Mouse (Mus musculus) midbrain, embryonic 12.5 days (tissue): ENCODE results near the gene Clcc1. TPM values are rescaled to one million over a fixed set of nuclear protein-coding genes. Genes with fewer than 3 reads are reported as not detected.

Source experiments
- polyA plus RNA-seq: library from polyadenylated mRNA; unstranded; fragments of >200 nt; fragmentation: Nextera tagmentation; extraction: Ambion mirVana; gene quantifications from 2 replicates; pipeline ENCODE4 v1.2.1, GENCODE M21; 2016

The Clcc1 gene
- polyA plus RNA-seq, 1 experiment from 2014 or later = 64.8 TPM

Other genes with a start within 250 kb of the Clcc1 start
- 73.3 and 78.2 TPM in 2 replicates for gene Celsr2, start 238.4 kb upstream of the Clcc1 start, polyA plus RNA-seq
- gene Sars, start 208.7 kb upstream of the Clcc1 start, polyA plus RNA-seq = 184 and 192 TPM in 2 replicates
- gene 1700013F07Rik, start 119.8 kb upstream of the Clcc1 start, polyA plus RNA-seq = 0.45 and 0.56 TPM in 2 replicates
- 4.2 and 4.9 TPM in 2 replicates for gene 5330417C22Rik, start 117.4 kb upstream of the Clcc1 start, polyA plus RNA-seq
- 59.6 and 66.4 TPM in 2 replicates for gene Tmem167b, start 91.4 kb upstream of the Clcc1 start, polyA plus RNA-seq
- gene Taf13, start 82.2 kb upstream of the Clcc1 start, polyA plus RNA-seq = 71.7 and 96.7 TPM in 2 replicates
- 67.8 and 70.0 TPM in 2 replicates for gene Wdr47, start 62.6 kb upstream of the Clcc1 start, polyA plus RNA-seq
- gene Gpsm2, start 68.4 kb downstream of the Clcc1 start, polyA plus RNA-seq = 94.5 and 98.9 TPM in 2 replicates
- 0.13 TPM in 1 of 2 replicates, not detected in the other for gene Aknad1, start 85.7 kb downstream of the Clcc1 start, polyA plus RNA-seq
- gene Stxbp3, start 186.6 kb downstream of the Clcc1 start, polyA plus RNA-seq = 23.1 and 23.3 TPM in 2 replicates
- gene Fndc7, start 236.1 kb downstream of the Clcc1 start, polyA plus RNA-seq = 0.08 TPM in 1 of 2 replicates, not detected in the other